Mouse (Mus musculus) neutrophil, adult 59 days (primary cell): ENCODE results near the gene Ric3. TPM values are rescaled to one million over a fixed set of nuclear protein-coding genes. Genes with fewer than 3 reads are reported as not detected.

Experiments used
- total RNA-seq, 2 experiments: library from RNA; stranded (reverse); gene quantifications; 1 replicate in 1 of 2; 2 replicates in 1 of 2; pipeline ENCODE4 v1.2.4; 2023

Gene Ric3
- total RNA-seq: under 1 TPM; 0.60 to 0.66 TPM

GRCm38 (mm10) chr7:109083113-109083812 is at the start of gene Ric3:
Gene Ric3, minus strand, starts transcription at chr7:109083331.

Other genes with a start within 250 kb of the Ric3 start
- gene Olfr516, start 232.8 kb downstream of the Ric3 start, total RNA-seq: not detected
- not detected for gene Olfr517, start 211.0 kb downstream of the Ric3 start, total RNA-seq
- gene Olfr518, start 198.3 kb downstream of the Ric3 start, total RNA-seq: not detected
- not detected for gene Olfr519, start 188.9 kb downstream of the Ric3 start, total RNA-seq
- gene Nlrp10, start 153.2 kb downstream of the Ric3 start, total RNA-seq: under 1 TPM; 0.20 to 0.42 TPM
- gene Eif3f, start 148.9 kb downstream of the Ric3 start, total RNA-seq: 100 to 1,000 TPM; 106 to 125 TPM
- under 1 TPM in 1 of 2 experiments, not detected in 1; 0.24 TPM for gene Tub, start 133.0 kb downstream of the Ric3 start, total RNA-seq
- 10 to 100 TPM; 21.1 to 22.6 TPM for gene Lmo1, start 91.9 kb upstream of the Ric3 start, total RNA-seq